Mouse (Mus musculus) CD4-positive helper T cell, adult 2 months (primary cell): ENCODE results near the gene Cep104.

Experiments used
- DNase-seq: peaks from one replicate; pipeline ENCODE4 v3.0.0-alpha.2; 2012; ENCODE audit warnings: low read depth, missing footprints, low spot score

The Cep104 gene

DNA sequence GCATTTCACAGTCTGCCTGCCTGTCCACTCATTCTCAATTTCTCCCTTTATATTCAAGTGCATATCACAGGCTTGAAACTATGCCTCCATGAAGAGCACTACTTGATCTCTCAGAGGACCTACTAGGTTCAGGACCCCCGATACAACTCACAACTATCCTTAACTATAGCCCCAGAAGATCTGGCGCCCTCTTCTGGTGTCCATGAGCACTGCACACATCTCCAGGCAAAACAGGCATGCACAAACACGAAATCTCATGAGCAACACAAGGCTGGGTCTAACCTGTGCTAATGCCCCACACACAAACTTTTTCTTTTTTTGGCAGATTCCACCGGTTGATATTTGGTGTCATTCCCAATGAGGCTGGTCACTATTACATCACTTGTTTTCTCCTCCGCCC, 70.8 kb downstream of the Cep104 start:
- no peak for DNase-seq

DNA sequence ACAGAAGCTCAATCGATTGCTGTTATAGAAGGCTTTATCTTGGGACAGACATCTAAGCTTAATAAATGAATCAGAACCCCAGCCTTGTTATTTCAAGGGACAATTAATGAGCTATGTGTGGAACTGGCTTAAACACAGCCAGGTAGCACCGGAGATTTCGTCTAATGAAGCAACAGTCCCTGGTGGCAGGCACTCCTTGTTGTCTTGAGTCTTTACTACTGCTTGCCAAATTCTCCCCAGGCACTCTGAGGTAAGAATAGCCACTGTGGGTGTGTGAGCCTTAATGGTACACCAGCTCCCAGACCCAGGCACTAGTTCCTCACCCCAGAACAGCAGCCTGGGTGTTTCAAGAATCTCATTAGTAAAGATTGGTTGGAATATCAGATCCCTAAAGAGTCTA, 76.4 kb downstream of the Cep104 start:
- DNase-seq: no peak

DNA sequence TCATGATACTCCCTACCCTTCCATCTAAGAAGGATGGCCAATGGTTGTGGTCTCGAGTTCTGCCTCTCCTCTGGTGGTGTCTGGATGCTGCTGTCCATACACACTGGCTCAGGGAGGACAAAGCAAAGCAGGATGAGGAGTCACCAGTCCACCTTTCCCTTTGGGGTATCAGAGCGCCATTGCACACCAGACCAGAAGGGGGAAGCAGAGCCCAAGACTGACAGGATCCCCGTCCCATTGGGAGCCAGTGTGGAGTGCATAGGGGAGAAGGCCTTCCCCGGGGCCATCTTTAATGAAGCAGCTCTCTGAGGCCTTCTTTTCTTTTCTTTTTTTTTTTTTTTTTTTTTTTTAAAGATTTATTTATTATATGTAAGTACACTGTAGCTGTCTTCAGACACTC, 78.1 kb downstream of the Cep104 start:
- no peak for DNase-seq

- DNase-seq: no peak
These were observed 80.5 kb downstream of the Cep104 start for GRCm38 (mm10) chr4:154055482-154055881.

- DNase-seq: no peak
These were observed 81.1 kb downstream of the Cep104 start for GRCm38 (mm10) chr4:154056046-154056445.

GRCm38 (mm10) chr4:154056661-154057060, 81.7 kb downstream of the Cep104 start:
- DNase-seq: no peak

DNA sequence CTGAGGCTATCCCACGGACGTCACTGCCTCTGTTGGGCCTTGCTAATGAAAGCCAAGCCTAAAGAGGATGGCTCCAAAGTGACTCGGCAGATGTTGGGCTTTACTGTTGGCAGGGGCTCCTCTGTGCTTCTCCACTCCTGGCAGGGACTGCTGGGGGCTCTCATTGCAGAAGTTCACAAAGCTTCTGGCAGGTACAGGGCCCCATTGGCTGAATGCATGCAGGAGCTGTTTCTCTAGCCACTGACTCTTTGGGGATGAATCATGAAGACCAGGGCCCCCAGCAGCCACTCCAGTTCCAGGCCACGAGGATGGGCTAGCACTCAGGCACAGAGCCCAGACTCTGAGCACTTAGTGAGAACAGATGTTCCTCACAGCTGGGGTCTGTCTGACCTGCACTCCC, 82.7 kb downstream of the Cep104 start:
- no peak for DNase-seq
